Mouse (Mus musculus) cerebellum, postnatal 14 days (tissue): ENCODE results near the gene Gm26920.

Experiments used
- DNase-seq, 2 experiments: peaks; one replicate each; pipeline ENCODE4 v3.0.0; 2021; ENCODE audit warnings: mixed read lengths in 2 of 2

The Gm26920 gene

DNA sequence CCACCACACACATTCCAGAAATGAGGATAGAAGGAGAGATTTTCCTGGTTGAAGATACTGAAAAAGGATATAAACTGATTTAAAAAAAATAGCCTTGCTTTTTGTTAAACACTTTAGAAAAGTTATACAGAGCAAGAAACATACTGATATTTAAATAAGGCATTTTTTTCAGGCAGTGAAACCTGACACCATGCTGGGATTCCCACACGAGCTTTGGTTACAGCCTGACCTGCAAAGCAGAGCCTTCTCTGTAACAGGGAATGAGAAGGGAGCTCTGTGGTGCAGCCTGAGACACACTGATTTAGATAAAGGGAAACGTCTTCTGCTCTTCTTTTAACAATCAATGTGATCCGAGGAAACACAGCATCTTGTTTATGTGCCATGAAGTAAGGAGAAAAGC, 36.6 kb downstream of the Gm26920 start:
- DNase-seq = no peak

DNA sequence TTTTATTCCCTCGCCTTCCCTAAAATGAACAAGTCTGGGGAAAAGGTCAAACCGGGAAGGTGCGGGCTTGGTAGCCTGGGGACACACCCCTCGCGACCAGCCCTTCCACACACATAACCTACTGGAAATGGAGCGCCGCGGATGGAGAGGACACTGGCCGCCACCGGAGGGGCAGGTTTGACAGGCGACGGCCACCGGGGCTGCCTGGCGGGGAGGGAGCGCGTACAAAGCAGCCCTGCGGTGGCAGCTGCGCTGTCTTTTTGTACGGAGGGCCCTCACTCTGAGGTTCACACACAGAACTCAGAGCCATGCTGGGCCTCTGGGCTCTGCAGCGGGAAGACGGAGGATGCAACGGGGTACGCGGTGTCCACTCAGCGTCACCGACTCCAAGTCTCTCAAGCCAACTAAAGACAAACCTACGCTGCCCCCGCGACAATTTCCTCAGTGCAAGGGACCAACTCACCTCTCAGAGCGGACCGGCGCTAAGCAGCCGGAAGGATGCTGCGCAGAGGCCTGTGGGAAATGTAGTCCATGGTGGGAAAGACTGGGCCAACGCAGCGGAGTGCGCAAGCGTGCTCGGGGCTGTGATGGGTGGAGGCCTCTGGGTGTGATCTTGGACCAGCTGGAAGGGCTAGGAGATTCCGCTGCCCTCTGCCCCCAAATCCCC, 39.2 kb downstream of the Gm26920 start, which contains the start of gene Zfp14:
TSS of gene Zfp14 (minus strand) at position 499 of the 667 bp plus-strand sequence.
- DNase-seq = peak; percentile 93 to 96

DNA sequence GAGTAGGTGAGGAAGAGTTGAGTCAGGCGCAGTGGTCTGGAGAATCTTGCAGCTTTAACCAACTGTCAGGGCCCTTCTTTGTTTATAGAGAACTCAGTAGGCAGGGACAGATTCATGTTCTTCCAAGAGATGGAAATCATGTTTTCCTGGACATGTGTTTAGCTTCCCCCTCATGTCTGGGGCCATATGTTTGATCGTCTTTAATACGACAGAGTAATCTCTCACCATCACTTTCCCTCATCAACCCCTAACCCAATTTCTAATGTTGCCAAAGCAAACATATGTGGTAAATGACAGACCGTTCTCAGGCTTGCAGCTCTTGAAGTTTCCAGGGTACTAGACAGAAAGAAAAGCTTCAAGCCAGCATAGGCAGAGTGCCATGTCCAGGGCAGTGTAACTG, 42.1 kb downstream of the Gm26920 start:
- no peak for DNase-seq

DNA sequence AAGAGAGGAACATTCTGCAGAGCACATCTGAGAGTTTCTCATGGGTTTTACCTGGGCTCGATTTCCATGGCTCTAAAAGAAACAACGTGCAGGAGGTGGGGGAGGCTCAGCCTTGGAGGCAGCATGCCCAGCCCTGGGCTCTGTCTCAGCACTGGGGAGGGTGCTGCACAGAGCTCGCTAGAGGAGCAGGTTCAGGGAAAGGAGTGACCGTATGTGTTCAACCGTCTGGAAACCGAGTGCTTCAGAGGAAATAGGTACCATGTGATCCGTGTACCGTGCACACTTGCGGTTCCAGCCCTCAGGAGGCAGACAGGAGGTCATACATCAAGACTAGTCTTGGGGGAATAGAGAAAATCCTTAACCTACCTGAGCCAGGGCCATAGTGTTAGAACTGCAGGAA, 45.9 kb downstream of the Gm26920 start:
- no peak for DNase-seq

DNA sequence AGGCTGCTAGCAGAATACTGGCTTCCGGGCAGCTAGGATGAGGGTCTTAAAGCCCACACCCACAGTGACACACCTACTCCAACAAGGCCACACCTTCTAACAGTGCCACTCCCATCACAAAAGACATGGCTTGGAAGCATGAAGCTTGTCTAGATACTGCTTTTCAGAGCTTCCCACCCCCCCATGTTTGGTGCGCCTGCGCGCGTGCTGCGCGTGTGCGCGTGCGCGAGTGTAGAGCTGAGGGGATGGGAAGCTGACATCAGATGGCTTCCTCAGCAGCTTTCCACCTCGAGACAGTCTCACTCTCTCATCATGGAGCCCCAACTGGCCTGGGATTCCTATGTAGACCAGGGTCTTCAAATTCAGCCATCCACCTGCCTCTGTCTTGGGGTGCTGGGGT, 55.9 kb downstream of the Gm26920 start:
- DNase-seq = no peak

DNA sequence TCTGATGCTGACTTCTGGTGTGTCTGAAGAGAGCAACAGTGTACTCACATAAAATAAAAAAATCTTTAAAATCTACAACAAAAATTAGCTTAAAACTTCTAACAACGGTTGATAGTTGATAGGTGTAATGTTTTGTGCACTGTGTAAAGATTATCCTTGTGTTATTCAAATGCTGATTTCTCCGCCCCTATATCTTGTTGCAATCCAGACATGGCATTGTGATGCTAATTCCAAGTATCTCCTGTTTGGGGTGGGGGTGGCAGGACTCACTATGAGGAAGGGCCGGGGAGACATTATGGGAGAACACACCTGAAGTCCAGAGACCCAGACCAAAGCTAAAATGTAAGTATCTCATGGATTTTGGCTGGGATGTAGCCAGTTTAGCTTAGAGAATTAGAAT, 58.8 kb downstream of the Gm26920 start:
- no peak for DNase-seq

DNA sequence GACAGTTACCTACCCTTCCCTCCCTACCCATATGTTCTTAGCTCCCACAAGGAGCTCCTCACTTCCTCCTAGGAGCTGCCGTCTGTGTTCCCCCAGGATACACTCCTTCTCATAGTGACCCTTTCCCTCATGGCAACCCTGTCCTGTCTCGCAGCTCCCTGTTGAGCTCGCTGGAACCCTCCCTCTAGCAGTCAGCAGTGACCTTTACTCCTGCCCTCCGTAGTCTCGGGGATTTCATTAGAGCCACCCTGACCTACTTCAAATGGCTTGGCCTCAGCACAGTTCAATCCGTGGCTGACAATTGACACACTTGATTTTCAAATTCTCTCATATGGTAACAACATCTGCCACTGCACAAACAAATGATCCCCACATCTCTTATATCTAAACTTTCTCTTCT, 59.5 kb downstream of the Gm26920 start:
- DNase-seq = no peak

DNA sequence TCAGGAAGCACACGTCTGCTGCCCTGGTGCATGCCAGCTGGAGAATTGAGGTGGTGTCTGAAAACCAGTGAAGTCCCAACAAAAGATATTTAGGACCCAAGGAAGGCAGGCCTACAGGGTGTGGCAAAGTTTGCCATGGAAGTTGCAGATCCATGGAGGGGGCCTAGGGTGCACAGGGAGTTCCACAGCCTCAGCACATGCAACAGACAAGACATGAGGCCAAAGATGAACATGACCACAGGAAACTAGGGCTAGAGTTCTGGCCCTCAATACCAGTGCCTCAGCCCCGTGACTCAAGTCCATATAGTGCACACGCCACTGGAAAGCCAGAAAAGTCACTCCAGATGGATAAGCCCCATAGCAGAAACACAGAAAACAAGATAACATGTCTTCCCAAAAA, 61.6 kb downstream of the Gm26920 start:
- no peak for DNase-seq

DNA sequence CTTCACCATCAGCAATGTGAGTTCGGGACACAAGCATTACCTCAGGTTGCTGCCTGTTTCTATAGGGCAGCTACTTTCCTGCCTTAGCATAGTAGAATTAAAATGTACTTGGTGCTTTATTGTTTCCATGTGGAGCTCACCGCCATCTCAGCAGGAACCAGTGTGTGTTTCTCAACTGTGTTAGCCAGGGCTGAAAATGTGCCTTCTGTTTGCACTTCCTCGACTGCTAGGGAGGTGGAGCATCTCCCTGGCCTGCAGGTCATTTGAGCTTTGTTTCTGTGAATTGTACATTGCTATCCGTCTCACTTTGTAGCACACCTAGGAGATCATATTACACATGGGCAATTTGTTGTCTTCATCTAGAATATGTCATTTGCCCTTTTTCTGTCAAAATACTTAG, 62.9 kb downstream of the Gm26920 start:
- DNase-seq = no peak

DNA sequence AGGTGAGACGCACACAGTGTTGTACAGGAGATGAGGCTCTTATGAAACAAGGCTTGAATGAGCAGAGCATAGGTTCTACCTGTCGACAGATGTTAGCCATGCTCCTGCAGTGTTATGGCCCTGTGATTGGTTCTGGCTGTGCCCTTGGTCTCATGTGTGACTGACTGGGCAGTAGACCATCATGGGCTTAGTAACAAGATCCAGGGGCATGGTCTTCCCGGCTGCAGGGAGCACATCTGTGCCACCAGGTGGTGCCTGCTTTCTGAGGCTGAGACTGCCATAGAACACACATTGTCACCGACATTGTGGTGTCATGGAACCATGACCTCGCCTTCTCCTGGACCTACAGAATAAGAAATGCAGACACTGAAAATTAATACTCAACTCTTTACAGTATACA, 64.9 kb downstream of the Gm26920 start:
- DNase-seq = no peak

DNA sequence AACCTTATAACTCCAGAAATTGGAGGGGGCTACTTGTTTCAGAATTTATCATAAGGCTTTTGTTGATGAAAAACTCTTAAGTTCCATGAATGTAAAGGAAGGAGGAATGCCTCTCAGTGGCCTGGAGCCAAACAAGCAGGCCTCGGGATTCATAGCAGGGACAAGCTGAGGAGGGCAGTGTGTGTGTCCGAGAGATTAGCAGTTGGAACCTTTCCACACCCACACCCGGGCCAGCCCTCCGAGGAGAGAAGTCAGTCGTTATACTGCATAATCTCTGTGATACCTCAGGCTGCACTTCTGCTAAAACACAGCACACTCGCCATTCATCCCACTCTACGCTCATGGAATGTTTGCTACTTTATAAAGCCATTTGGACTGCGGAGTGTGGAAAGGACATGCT, 66.4 kb downstream of the Gm26920 start:
- no peak for DNase-seq

DNA sequence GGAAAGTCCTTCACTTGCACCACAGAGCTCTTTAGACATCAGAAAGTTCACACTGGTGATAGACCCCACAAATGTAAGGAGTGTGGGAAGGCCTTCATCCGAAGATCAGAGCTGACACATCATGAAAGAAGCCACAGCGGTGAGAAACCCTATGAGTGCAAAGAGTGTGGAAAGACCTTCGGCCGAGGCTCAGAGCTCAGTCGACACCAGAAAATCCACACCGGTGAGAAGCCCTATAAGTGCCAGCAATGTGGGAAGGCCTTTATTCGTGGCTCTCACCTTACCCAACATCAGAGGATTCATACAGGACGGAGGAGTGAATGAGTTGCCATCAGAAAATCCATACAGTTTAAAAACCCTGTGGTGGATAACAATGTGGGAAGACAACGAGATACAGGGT, 66.9 kb downstream of the Gm26920 start:
- DNase-seq = no peak

DNA sequence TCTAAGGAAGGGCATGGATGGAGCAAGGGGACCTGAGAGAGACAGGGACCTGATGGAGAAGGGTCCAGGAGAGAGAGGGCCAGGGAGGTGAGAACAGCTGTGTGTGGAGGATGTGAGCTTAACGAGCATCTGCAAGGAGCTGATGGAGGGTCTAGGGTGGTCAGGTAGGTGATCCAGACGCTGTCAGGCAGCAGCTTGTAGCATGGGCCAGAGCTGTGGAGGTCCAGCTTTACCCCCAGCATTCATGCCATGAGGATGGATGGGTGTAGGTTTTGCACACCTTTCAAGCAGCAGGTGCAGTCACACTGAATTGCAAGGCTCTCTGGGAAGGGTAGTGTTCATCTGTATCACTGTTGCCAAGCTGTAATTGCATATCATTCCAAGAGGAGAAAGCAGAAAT, 70.7 kb downstream of the Gm26920 start:
- no peak for DNase-seq

DNA sequence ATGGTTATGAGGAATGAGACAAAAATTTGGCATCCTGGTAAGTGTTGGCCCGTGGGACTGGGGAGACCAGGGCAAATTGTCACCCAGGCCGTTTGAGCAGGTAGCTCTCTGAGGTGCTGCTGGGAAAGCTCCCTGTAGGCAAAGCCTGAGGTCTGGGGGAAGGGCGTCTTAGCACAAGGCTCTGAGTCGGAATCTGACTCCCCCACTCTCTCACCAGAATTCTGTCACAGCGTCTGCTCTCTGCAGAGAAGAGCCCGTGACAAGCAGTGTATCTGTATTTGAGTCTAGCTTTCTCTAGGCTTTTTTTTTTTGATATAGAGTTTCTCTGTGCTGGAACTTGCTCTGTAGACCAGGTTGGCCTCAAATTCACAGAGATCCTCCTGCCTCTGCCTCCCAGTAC, 73.0 kb downstream of the Gm26920 start:
- no peak for DNase-seq

DNA sequence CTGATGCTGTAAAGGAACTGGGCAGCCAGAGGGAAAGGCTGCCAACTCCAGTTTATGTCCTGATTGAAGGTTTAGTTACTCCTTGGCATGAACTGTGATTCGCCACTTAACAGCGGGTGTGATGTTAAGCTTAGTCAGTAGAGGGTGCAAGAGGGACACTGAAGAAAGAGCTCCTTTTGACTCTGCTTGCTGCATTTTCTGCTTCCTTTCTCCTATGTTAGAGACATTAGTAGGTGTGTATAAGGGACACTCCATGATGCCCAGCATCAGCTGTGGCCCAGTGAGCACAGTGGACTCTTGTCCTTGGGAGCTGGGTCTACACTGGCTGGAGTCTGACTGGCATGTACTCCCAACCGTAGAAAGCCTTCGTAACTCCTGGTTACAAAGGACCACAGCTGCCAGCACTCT, 77.2 kb downstream of the Gm26920 start:
- peak; percentile 71 to 77 for DNase-seq

DNA sequence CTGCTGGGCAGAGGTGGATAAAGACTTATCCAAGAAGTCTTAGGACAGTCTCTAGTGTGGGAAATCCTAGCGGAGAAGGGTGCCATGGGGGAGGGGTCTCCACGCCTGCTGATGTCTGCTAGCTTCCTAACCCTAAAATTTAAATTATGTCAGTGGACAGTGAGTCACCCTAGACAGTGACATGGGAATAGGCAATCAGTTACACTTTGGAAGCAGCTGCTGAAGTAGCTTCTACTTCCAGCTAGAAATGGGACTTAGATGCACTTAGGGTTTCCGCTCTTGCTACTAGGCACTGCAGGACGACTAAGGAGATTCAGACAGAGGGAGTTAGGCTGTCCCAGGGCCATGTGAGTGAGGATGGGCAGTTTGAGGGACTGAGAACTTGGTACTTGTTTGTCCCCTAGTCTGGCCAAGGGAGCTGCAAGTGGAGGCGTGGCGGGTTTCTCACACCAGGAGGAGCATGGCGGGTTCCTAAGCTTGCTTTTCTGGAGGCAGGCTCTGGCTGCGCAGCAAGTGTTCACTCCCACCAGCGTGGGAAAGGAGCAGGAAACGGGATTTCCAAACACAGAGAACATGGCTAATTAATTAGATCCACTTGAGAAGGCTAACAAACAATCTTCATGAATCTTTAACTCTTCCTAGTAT, 79.5 kb downstream of the Gm26920 start:
- DNase-seq = no peak

DNA sequence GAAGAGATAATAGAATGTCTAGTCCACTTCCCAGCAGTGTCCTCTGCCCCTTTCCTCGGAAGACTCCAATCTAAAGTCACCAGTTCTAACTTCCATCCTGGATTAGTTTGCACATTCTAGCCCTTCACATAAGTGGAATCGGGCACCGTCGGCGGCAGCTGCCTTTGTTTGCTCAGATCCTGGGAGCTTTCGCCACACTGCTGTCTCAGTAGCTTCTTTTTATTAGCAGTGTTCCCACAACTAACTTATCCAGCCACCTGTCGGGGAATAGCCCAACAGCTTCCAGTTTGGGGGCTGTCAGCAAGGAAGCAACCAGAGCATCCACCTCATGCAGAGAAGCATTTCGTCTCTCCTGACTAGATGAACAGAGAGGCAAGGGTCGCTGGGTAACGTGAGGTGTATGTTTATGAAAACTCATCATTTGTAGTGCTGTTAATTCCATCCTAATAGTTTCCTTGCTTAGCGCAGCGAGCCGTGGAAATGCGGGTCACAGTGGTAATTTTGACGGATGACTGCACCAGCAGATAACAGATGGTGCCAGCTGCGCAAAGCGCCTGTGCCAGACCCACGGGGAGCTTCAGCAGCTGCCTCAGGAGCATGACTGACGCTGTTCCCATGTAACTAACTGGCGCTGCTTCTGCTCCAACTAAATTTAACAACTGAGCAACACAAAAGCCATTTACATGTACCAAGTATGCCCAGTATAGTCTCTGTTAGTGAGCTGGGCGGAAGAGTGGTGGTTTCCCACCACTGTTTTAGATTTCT, 80.7 kb downstream of the Gm26920 start:
- peak; percentile 55 to 63 for DNase-seq

DNA sequence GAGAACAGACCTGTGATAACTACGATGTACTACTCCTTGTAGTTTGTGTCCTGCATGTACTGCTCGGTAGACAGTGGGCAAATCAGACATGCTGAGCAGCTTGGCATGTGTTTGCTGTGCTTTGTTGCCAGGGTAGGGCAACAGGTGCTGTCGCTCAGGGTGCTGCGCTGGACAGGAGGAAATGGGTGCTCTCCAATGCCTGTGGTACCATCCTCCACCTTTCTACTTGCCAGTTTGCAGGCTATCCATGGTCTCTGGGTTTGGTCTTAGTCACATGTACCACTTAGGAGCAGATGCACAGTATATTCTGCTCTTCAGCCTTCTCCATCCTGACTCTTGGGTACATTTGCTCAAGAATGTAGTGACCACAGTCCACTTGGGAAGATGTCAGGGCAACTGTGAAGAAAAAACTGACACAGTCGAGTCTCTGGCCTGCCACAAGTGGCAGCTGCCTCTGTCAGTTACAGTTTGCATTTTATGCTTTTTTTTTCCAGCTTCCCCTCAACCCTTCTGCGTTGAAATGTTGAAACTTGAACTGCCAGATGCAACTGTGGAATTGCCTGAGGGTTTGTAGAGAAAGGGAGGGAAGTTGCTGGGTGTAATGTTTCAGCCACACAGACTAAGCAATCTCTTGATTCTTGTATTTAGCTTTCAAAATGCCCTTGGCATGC, 82.1 kb downstream of the Gm26920 start:
- DNase-seq = no peak

DNA sequence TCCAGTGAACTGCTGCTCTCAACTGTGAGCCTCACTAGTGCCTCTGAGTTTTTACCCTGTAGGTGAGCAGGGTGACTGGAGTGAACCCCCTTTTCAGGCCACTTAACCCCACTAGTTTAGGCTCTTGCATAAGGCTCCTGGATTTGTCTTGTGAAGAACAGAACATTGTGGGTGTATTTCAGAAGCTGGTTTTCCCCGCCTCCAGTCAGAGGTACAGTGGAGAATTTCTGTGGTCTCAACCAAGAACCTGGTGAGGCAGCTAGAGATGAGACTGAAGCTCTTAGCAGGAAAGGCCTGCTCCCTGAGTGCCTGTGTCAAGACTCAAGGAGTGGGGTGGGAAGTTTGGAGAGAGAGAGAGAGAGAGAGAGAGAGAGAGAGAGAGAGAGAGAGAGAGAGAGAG, 82.6 kb downstream of the Gm26920 start:
- DNase-seq = no peak
